Mouse (Mus musculus) cortical plate, adult 2 months (tissue): ENCODE data around the gene Gm6268.

Experiments used
- CTCF ChIP-seq: fragments of 200-500 bp; IDR thresholded peaks from 2 replicates; pipeline ENCODE4 v1.5.1; 2011; ENCODE audit warnings: mild to moderate bottlenecking, control low read depth, low read length; ENCODE audit not compliant: insufficient read depth; ENCODE audit errors: extremely low read depth
- POLR2A ChIP-seq: fragments of 200-500 bp; IDR thresholded peaks from 2 replicates; pipeline ENCODE4 v1.6.1; 2011; ENCODE audit warnings: mild to moderate bottlenecking, low read length, control low read depth; ENCODE audit not compliant: insufficient read depth; ENCODE audit errors: extremely low read depth

- no peak for TF ChIP-seq POLR2A
- no peak for TF ChIP-seq CTCF
These were observed 8.4 kb upstream of the Gm6268 start for GRCm38 (mm10) chrX:36392672-36393071.
